Comparison of ENCODE assay signal across 10 mouse cellular contexts in the genomic region with DNA sequence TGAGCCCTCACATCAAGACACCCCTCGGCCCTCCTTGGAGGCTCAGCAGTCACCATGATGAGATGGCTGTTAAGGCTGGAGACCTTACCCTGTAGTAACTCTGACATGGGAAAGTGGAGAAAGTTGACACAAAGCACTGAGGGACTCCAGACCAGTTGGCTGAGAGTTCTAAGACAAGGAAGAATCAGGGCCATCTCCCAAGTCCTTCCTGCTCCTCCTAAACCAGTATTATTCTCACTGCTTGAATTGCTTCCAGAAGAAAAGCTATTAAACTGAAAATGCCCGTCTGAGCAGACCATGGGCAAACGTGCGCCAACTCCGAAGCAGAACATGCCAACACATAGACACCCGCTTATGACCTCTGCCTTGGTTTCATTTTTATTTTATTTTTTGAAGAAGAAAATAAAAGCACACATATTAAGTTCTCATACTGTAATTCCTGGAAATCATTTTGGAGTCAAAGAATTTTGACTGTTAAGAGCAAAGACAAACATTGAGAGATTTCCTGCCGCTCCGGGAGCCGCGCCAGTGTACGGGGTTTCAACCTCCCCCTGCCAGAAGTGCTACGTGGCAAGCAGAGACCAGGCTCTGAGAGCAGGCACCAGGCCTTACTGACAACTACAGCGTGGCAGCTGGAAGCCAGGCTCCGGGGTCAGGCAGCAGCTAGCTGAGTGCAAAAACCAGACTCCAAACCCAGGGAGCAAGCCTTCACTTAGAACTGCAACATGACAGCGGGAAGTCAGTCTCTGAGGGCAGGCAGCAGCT. TPM values are rescaled to one million over a fixed set of nuclear protein-coding genes. Genes with fewer than 3 reads are reported as not detected.
DNase-seq lines count a peak whose midpoint lies in the region; ATAC-seq lines count a peak whose summit lies in the region.
"Had no signal": no experiment of that assay in that cellular context is flagged by ENCODE, and none has a peak within 500 bp of the region (broad histone marks: within the 10 kb centered on the region; RNA-seq: fewer than 3 reads in every experiment).

No protein-coding gene starts in this region.

- H3K9me3 ChIP-seq in embryonic facial prominence, embryonic 13.5 days: no peaks in the 10 kb centered on the region
- H3K9me3 ChIP-seq in embryonic facial prominence, embryonic 10.5 days: no peaks in the 10 kb centered on the region
- no peaks in the 10 kb centered on the region for H3K9me3 ChIP-seq in kidney, embryonic 15.5 days (replicated peaks)
- H3K9me3 ChIP-seq: hindbrain, embryonic 15.5 days had no signal

- WGBS in embryonic facial prominence, embryonic 13.5 days: 73% methylated on average over 15 of the region's 15 CpGs
- WGBS in embryonic facial prominence, embryonic 10.5 days: 91% methylated on average over 15 of the region's 15 CpGs
- 80% methylated on average over 15 of the region's 15 CpGs for WGBS in kidney, embryonic 15.5 days

- no peaks in the 10 kb centered on the region for H3K36me3 ChIP-seq in embryonic facial prominence, embryonic 13.5 days
- no peaks in the 10 kb centered on the region for H3K36me3 ChIP-seq in embryonic facial prominence, embryonic 10.5 days (replicated peaks)
- no peaks in the 10 kb centered on the region for H3K36me3 ChIP-seq in kidney, embryonic 15.5 days
- H3K36me3 ChIP-seq: hindbrain, embryonic 15.5 days had no signal

- no peak overlapping the region for H3K4me2 ChIP-seq in embryonic facial prominence, embryonic 13.5 days
- H3K4me2 ChIP-seq in kidney, embryonic 15.5 days: no peak overlapping the region
- H3K4me2 ChIP-seq: hindbrain, embryonic 15.5 days had no signal

- intact Hi-C loops in gastrocnemius, postnatal 36 days (cut with DNase I): no loop called here

- H3K4me1 ChIP-seq in embryonic facial prominence, embryonic 13.5 days: 0 out of 2 replicates have a peak, but pooled peaks cover 6% of the 10 kb centered on the region
- no peaks in the 10 kb centered on the region for H3K4me1 ChIP-seq in embryonic facial prominence, embryonic 10.5 days
- H3K4me1 ChIP-seq in kidney, embryonic 15.5 days: no peaks in the 10 kb centered on the region
- H3K4me1 ChIP-seq: hindbrain, embryonic 15.5 days had no signal

- no peak for ATAC-seq in embryonic facial prominence, embryonic 13.5 days (ENCODE audit: insufficient number of reproducible peaks, insufficient read depth, low FRiP score, low TSS enrichment, low read depth)
- no peak for ATAC-seq in kidney, embryonic 15.5 days (replicated peaks; ENCODE audit: low FRiP score)

- H3K9ac ChIP-seq in embryonic facial prominence, embryonic 13.5 days: 0 out of 2 replicates have a peak overlapping the region, but pooled peaks have one; percentile 12
- no peak overlapping the region for H3K9ac ChIP-seq in kidney, embryonic 15.5 days
- H3K9ac ChIP-seq: hindbrain, embryonic 15.5 days had no signal

- no peak overlapping the region for H3K4me3 ChIP-seq in embryonic facial prominence, embryonic 13.5 days
- no peak overlapping the region for H3K4me3 ChIP-seq in embryonic facial prominence, embryonic 10.5 days
- no peak overlapping the region for H3K4me3 ChIP-seq in kidney, embryonic 15.5 days (replicated peaks)
- H3K4me3 ChIP-seq: hindbrain, embryonic 15.5 days; myocyte had no signal

- 0 out of 2 replicates have a peak, but pooled peaks cover 3% of the 10 kb centered on the region for H3K27me3 ChIP-seq in embryonic facial prominence, embryonic 13.5 days
- no peaks in the 10 kb centered on the region for H3K27me3 ChIP-seq in embryonic facial prominence, embryonic 10.5 days (replicated peaks; ENCODE audit: low read depth, poor library complexity, severe bottlenecking)
- H3K27me3 ChIP-seq in kidney, embryonic 15.5 days: no peaks in the 10 kb centered on the region
- H3K27me3 ChIP-seq: hindbrain, embryonic 15.5 days had no signal

- no peak for DNase-seq in embryonic facial prominence, embryonic 10.5 days (ENCODE audit: low spot score)
- DNase-seq in gastrocnemius, postnatal 36 days: peak; percentile 53 to 57
- peak; percentile 32 for DNase-seq in ovary, adult 18-20 months (ENCODE audit: low spot score)
- no peak for DNase-seq in thymus, postnatal 36 days
- no peak for DNase-seq in Muller cell, postnatal 12 days (ENCODE audit: inconsistent ontology term)
- no peak for DNase-seq in right cerebral cortex, postnatal 4 days

- peak overlapping the region; percentile 73 for H3K27ac ChIP-seq in embryonic facial prominence, embryonic 13.5 days
- H3K27ac ChIP-seq in embryonic facial prominence, embryonic 10.5 days (replicated peaks): no peak overlapping the region
- H3K27ac ChIP-seq in kidney, embryonic 15.5 days: peak overlapping the region; percentile 54
- H3K27ac ChIP-seq: hindbrain, embryonic 15.5 days had no signal

RNA-seq across cellular contexts. Expression of a gene that starts 53.5 kb away (rescaled TPM):
- 21.7 and 33.7 TPM in 2 replicates for polyA plus RNA-seq in embryonic facial prominence, embryonic 13.5 days (2015; fragmentation: Nextera tagmentation; extraction: Ambion mirVana)
- 1.3 and 1.9 TPM in 2 replicates for polyA plus RNA-seq in embryonic facial prominence, embryonic 10.5 days (2016; fragmentation: Nextera tagmentation; extraction: Ambion mirVana)
- total RNA-seq in gastrocnemius, postnatal 36 days (2021): 10 to 100 TPM in 1 of 2 experiments, 1 to 10 TPM in 1; 6.6 to 10.8 TPM
- polyA plus RNA-seq in kidney, embryonic 15.5 days (2015; fragmentation: Nextera tagmentation; extraction: Ambion mirVana): 24.0 and 25.5 TPM in 2 replicates

Comparison
In these comparisons a context has a peak if more than half of its experiments do, and no peak if none do; other contexts are left out.
1. DNase-seq: peak in gastrocnemius, postnatal 36 days (2 of 2) and ovary, adult 18-20 months (single experiment); none in embryonic facial prominence, embryonic 10.5 days (single experiment), thymus, postnatal 36 days (0 of 2), Muller cell, postnatal 12 days (single experiment) and right cerebral cortex, postnatal 4 days (single experiment).